ENCODE assay signal across 30 mouse cellular contexts in the genomic region with DNA sequence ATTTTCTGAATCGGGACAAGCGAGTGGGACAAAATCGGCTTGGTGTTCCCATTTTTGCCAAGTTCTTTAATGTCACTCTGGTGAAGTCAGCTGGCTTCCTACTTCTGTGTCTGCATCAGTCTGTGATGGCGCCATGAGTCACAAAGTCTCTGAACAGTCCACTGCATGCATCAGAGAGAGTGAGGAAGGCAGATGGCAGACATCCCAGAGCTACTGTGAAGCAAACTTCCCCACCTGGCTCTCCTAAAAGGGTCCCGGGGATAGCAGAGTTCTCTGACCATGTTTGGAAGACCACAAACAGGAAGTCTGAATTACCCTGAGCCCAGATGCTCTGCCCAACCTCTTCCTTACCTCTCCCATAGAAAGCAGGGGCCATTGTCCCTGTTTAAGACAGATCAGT.
DNase-seq lines count a peak whose midpoint lies in the region; ATAC-seq and TF ChIP-seq lines count a peak whose summit lies in the region.
"Had no signal": no experiment of that assay in that cellular context is flagged by ENCODE, and none has a peak within 500 bp of the region (broad histone marks: within the 10 kb centered on the region; RNA-seq: fewer than 3 reads in every experiment).

No protein-coding gene starts in this region.

- no peaks in the 10 kb centered on the region for H3K36me3 ChIP-seq in heart, embryonic 16.5 days (ENCODE audit: control insufficient read depth, insufficient read depth)
- no peaks in the 10 kb centered on the region for H3K36me3 ChIP-seq in thymus, adult 2 months (ENCODE audit: control insufficient read depth, insufficient read depth, low read length)
- H3K36me3 ChIP-seq: forebrain, embryonic 15.5 days; hindbrain, embryonic 15.5 days; midbrain, embryonic 15.5 days; neural tube, embryonic 13.5 days had no signal

- H3K4me2 ChIP-seq in heart, embryonic 16.5 days (ENCODE audit: low read depth, low read length), result no peak overlapping the region
- H3K4me2 ChIP-seq: forebrain, embryonic 15.5 days; heart, embryonic 12.5 days; hindbrain, embryonic 15.5 days; limb, embryonic 13.5 days; liver, embryonic 12.5 days; midbrain, embryonic 15.5 days; neural tube, embryonic 13.5 days had no signal

- no peak for ATAC-seq in heart, embryonic 16.5 days (replicated peaks; ENCODE audit: extremely low read depth, insufficient read depth, low FRiP score)
- peak; percentile 52 for ATAC-seq in granulocyte monocyte progenitor cell, adult 5-6 weeks (replicated peaks; ENCODE audit: poor library complexity, severe bottlenecking)
- ATAC-seq: CD4-positive, CD25-positive, alpha-beta regulatory T cell, adult 4 months; forebrain, embryonic 15.5 days; liver, embryonic 12.5 days; midbrain, embryonic 15.5 days; Patski had no signal

- no peak for TF ChIP-seq POLR2A in thymus, adult 2 months (IDR thresholded peaks at IDR 0.05; ENCODE audit: control insufficient read depth, extremely low read depth, insufficient read depth, low read length, poor library complexity)

- TF ChIP-seq CTCF in thymus, adult 2 months (IDR thresholded peaks at IDR 0.05; ENCODE audit: borderline replicate concordance, control insufficient read depth, extremely low read depth, insufficient read depth, low read length, poor library complexity), result no peak

- peak overlapping the region; percentile 20; the same call in 1 of the 2 replicates for H3K27ac ChIP-seq in heart, embryonic 16.5 days (ENCODE audit: low read length)
- H3K27ac ChIP-seq in thymus, adult 2 months (ENCODE audit: control insufficient read depth, insufficient read depth, low read length), result no peak overlapping the region
- H3K27ac ChIP-seq: embryonic facial prominence, embryonic 10.5 days; forebrain, embryonic 15.5 days; hindbrain, embryonic 15.5 days; kidney, postnatal 0 days; limb, embryonic 13.5 days; liver, embryonic 12.5 days; midbrain, embryonic 15.5 days; neural tube, embryonic 13.5 days had no signal

- no peaks in the 10 kb centered on the region; the same call in 1 of the 2 replicates for H3K4me1 ChIP-seq in heart, embryonic 16.5 days (ENCODE audit: control insufficient read depth, insufficient read depth, low read length)
- peaks cover 18% of the 10 kb centered on the region for H3K4me1 ChIP-seq in thymus, adult 2 months (replicated peaks; ENCODE audit: control insufficient read depth, insufficient read depth, low read length)
- H3K4me1 ChIP-seq: hindbrain, embryonic 15.5 days; liver, embryonic 12.5 days; megakaryocyte, embryonic 14.5 days; midbrain, embryonic 15.5 days; neural tube, embryonic 13.5 days had no signal

- WGBS in heart, embryonic 16.5 days, result 73% methylated on average over 5 of the region's 5 CpGs
- WGBS in thymus, adult 2 months, result 45% methylated on average over 5 of the region's 5 CpGs

- DNase-seq in adrenal gland, postnatal 14 days, result peak; percentile 25
- DNase-seq in adrenal gland, postnatal 4 days (ENCODE audit: low spot score in 2 of 2), result no peak
- DNase-seq in heart, postnatal 36 days, result no peak
- peak; percentile 37 to 44 for DNase-seq in right cerebral cortex, adult 2 months (ENCODE audit: low spot score in 2 of 2)
- no peak for DNase-seq in right cerebral cortex, postnatal 4 days
- no peak for DNase-seq in thymus, adult 2 months
- DNase-seq: cerebellum, adult 8-10 months; gastrocnemius, postnatal 14 days; heart, adult 18-20 months; heart, postnatal 4 days; kidney, adult 2 months; lung, adult 18-20 months; lung, postnatal 14 days; thymus, adult 18-20 months; thymus, postnatal 4 days had no signal

- H3K27me3 ChIP-seq in heart, embryonic 16.5 days (ENCODE audit: control insufficient read depth, insufficient read depth, low read length), result no peaks in the 10 kb centered on the region
- H3K27me3 ChIP-seq in thymus, adult 2 months (ENCODE audit: control insufficient read depth, insufficient read depth, low read length), result no peaks in the 10 kb centered on the region
- H3K27me3 ChIP-seq: forebrain, embryonic 15.5 days; hindbrain, embryonic 15.5 days; limb, embryonic 13.5 days; liver, embryonic 12.5 days; midbrain, embryonic 15.5 days; neural tube, embryonic 13.5 days; Patski had no signal

- H3K9ac ChIP-seq in heart, embryonic 16.5 days (ENCODE audit: low read length), result no peak overlapping the region
- H3K9ac ChIP-seq: forebrain, embryonic 15.5 days; heart, embryonic 12.5 days; hindbrain, embryonic 15.5 days; limb, embryonic 13.5 days; liver, embryonic 12.5 days; midbrain, embryonic 15.5 days; neural tube, embryonic 13.5 days had no signal

- intact Hi-C loops in heart, postnatal 36 days (cut with DNase I), result no loop called here

- H3K9me3 ChIP-seq in heart, embryonic 16.5 days (replicated peaks; ENCODE audit: control insufficient read depth, low read length), result no peaks in the 10 kb centered on the region
- H3K9me3 ChIP-seq: embryonic facial prominence, embryonic 10.5 days; forebrain, embryonic 15.5 days; heart, embryonic 12.5 days; hindbrain, embryonic 15.5 days; limb, embryonic 13.5 days; liver, embryonic 12.5 days; midbrain, embryonic 15.5 days; neural tube, embryonic 13.5 days had no signal

- no peak overlapping the region for H3K4me3 ChIP-seq in heart, embryonic 16.5 days (ENCODE audit: low read length)
- H3K4me3 ChIP-seq in thymus, adult 2 months (ENCODE audit: control insufficient read depth, insufficient read depth, low read length), result no peak overlapping the region
- H3K4me3 ChIP-seq: embryonic facial prominence, embryonic 10.5 days; forebrain, embryonic 15.5 days; heart, embryonic 12.5 days; hindbrain, embryonic 15.5 days; limb, embryonic 13.5 days; liver, embryonic 12.5 days; megakaryocyte, embryonic 14.5 days; midbrain, embryonic 15.5 days; myocyte; neural tube, embryonic 13.5 days had no signal

Comparison
In these comparisons a context has a peak if more than half of its experiments do, and no peak if none do; other contexts are left out.
1. DNase-seq: peak in adrenal gland, postnatal 14 days (single experiment) and right cerebral cortex, adult 2 months (2 of 2); none in adrenal gland, postnatal 4 days (0 of 2), heart, postnatal 36 days (0 of 2), right cerebral cortex, postnatal 4 days (single experiment) and thymus, adult 2 months (single experiment).